Mouse (Mus musculus) spleen, adult 2 months (tissue): Measurements from ENCODE around the gene Grid1.

Experiments
- CTCF ChIP-seq: fragments of 200-500 bp; IDR thresholded peaks from 2 replicates; pipeline ENCODE4 v1.5.1; 2011; ENCODE audit warnings: mild to moderate bottlenecking, inconsistent platforms; ENCODE audit not compliant: insufficient read depth, insufficient read length, insufficient replicate concordance; ENCODE audit errors: extremely low read depth
- POLR2A ChIP-seq: fragments of 200-500 bp; IDR thresholded peaks from 2 replicates; pipeline ENCODE4 v1.6.1; 2011; ENCODE audit warnings: low read depth, low read length, inconsistent platforms

DNA sequence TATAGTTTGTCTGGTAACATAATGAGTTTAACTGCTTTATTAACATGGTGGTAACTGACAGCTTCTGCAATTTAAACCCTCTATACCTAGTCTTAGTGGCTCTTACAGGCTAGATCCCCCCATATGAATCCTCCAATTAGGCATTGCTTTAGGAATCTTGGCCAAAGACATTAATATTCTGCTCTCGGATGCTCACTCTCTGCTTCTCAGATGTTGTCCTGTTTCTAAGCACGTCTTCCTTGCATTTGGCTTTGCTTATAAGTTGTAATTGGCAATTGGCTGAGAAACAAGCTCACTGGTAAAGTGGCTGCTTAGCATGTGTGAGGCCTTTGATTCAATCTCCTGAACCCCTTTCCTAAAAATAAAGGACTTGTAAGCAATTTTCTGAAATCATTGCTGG lies 610.4 kb downstream of the Grid1 start:
- TF ChIP-seq CTCF (no peak), POLR2A (no peak)
